21 mouse cellular contexts compared by ENCODE assay signal in the genomic region with DNA sequence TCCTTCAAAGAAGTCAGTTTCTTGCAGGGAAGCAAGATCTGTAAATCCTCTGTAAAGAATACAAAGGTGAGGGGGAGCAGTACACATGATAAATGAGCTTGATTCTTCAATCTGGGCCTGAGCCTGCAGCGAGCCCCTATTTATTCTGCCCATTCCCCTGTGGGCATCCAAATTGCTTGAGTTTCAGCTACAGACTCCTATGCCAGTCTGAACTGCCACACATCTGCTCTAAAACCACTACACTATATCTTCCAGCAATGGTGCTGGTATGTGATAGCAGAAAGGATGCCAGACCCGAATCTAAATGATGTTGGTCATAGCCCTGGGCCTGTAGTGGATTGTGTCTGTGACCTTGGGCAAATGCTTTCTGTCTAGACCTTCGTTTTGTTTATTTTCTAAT.
"Had no signal": no experiment of that assay in that cellular context is flagged by ENCODE, and none has a peak within 500 bp of the region (broad histone marks: within the 10 kb centered on the region; RNA-seq: fewer than 3 reads in every experiment).

No protein-coding gene starts in this region.

- H3K4me2 ChIP-seq: limb, embryonic 12.5 days; limb, embryonic 15.5 days; liver, embryonic 11.5 days; lung, embryonic 15.5 days; midbrain, embryonic 12.5 days; neural tube, embryonic 12.5 days; stomach, embryonic 15.5 days had no signal

- H3K4me3 ChIP-seq: limb, embryonic 12.5 days; limb, embryonic 15.5 days; lung, embryonic 15.5 days; megakaryocyte, embryonic 14.5 days; midbrain, embryonic 12.5 days; neural tube, embryonic 12.5 days; stomach, embryonic 15.5 days had no signal

- H3K4me1 ChIP-seq: limb, embryonic 12.5 days; limb, embryonic 15.5 days; lung, embryonic 15.5 days; megakaryocyte, embryonic 14.5 days; midbrain, embryonic 12.5 days; neural tube, embryonic 12.5 days; stomach, embryonic 15.5 days had no signal

- DNase-seq: kidney, adult 18-20 months; kidney, adult 9 months; kidney, postnatal 14 days; kidney, postnatal 4 days; left cerebral cortex, postnatal 4 days; lung, adult 18-20 months; lung, postnatal 10 days; lung, postnatal 36 days; retina, postnatal 1 day; right cerebral cortex, postnatal 25 days; spleen, adult 18-20 months; thymus, postnatal 25 days had no signal

- H3K27me3 ChIP-seq: limb, embryonic 12.5 days; limb, embryonic 15.5 days; lung, embryonic 15.5 days; megakaryocyte, embryonic 14.5 days; midbrain, embryonic 12.5 days; neural tube, embryonic 12.5 days; stomach, embryonic 15.5 days had no signal

- H3K36me3 ChIP-seq: limb, embryonic 12.5 days; limb, embryonic 15.5 days; lung, embryonic 15.5 days; midbrain, embryonic 12.5 days; neural tube, embryonic 12.5 days; stomach, embryonic 15.5 days had no signal

- H3K9ac ChIP-seq: limb, embryonic 12.5 days; limb, embryonic 15.5 days; liver, embryonic 14.5 days; lung, embryonic 15.5 days; midbrain, embryonic 12.5 days; neural tube, embryonic 12.5 days; stomach, embryonic 15.5 days had no signal

- H3K27ac ChIP-seq: limb, embryonic 12.5 days; limb, embryonic 15.5 days; liver, embryonic 14.5 days; lung, embryonic 15.5 days; midbrain, embryonic 12.5 days; neural tube, embryonic 12.5 days; stomach, embryonic 15.5 days had no signal

- H3K9me3 ChIP-seq: limb, embryonic 12.5 days; limb, embryonic 15.5 days; lung, embryonic 15.5 days; megakaryocyte, embryonic 14.5 days; midbrain, embryonic 12.5 days; neural tube, embryonic 12.5 days; stomach, embryonic 15.5 days had no signal
